Mouse (Mus musculus) spleen, postnatal 4 days (tissue): ENCODE measurements around the gene 1700025F22Rik.
"Not testable (repeated sequence)": the region's sequence is repeated elsewhere in the genome, so short reads cannot be mapped to it uniquely, and the experiment has no call there.

Experiments
- DNase-seq, 2 experiments: peaks; one replicate each; pipeline ENCODE4 v3.0.0; 2022; ENCODE audit warnings: low spot score in 2 of 2

1700025F22Rik gene

DNA sequence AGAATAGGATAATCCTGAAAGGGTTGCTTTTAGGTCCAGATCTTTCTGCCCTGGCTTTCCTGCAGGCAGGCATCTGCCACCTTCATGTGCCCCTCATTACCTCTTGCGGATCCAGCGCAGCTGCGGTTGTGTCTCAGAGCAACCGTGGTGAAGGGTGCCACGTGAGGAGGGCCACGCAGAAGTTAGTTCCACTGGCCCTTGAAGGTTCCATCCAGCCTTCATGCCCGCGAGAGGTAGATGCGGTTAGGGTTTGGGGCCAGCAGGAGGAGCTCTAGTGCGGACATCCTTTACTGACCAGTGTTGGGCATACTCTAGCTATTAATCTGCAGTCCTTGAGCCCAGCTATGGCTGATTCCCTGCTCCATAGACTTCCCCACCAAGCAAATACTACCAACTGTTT is at the start of gene 1700025F22Rik:
Gene 1700025F22Rik (minus strand): TSS at position 149 of the 400 bp plus-strand sequence.
- peak; percentile 33 to 70 for DNase-seq

GRCm38 (mm10) chr19:11196546-11196945 is 31.4 kb upstream of the 1700025F22Rik start, which contains the start of gene Ms4a13:
Ms4a13 (minus strand) TSS chr19:11196737.
- DNase-seq = no peak

- no peak for DNase-seq
Observed at GRCm38 (mm10) chr19:11192552-11192951, 27.4 kb upstream of the 1700025F22Rik start.

DNA sequence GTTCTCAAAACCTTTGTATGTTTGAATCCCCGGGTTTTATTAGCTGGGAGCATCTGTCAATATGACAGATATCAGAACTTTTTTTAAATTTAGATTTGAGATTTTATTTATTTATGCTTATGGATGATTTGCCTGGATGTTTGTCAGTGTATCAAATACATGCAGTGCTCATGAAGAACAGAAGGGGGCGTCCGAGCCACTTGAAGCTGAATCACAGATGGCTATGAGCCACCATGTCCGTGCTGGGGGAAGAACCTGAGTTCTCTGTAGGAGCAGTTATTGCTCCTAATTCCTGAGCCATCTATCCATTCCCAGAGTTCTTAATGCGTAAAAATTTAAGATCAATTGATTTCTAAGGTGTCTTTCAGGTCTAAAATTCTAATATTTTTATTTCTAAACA is 19.0 kb upstream of the 1700025F22Rik start:
- peak; percentile 24 to 65 for DNase-seq

DNA sequence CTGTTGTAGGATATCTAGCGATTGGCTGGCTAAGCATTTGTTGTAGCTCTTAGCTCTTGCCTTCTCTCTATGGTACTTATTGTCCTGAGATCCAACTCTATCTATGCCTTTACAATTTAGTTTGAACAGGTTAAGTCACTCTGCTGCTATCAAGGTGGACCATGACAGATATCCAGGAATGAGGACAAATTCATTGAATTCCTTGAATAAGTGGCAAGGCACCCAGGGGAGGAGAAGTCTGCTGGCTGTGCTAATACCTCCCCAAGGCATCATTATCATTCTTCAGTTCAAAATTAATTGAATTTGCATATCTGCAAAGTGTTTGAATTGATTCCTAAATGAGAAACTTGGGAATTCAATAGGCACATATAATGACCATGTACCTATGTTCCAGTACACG is 12.3 kb upstream of the 1700025F22Rik start:
- no peak for DNase-seq

- not testable (repeated sequence) for DNase-seq
Observed at GRCm38 (mm10) chr19:11157890-11158289, 7.2 kb downstream of the 1700025F22Rik start.

GRCm38 (mm10) chr19:11135336-11135735 is 29.8 kb downstream of the 1700025F22Rik start:
- DNase-seq = no peak

DNA sequence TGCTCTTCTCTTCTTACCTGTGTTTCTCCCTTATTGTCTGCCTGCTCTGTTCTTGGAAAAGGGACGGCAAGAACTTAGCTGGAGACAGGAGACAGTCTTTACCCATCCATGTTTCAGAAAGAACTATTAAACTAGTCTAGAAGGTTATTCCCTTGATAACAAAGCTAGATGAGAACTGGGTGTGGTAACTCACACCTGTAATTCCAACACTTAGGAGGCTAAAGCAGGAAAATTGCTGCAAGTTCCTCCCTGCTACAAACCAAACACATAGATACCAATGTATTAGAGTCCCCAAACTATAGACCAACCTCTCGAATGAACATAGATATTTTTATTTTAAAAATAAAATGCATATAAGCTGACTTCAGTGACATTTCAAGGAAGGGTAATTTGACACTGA is 30.3 kb downstream of the 1700025F22Rik start:
- no peak for DNase-seq

- not testable (repeated sequence) for DNase-seq
Observed at GRCm38 (mm10) chr19:11130776-11131175, 34.3 kb downstream of the 1700025F22Rik start, which contains the start of gene 1700017D01Rik. 1700017D01Rik (minus strand) TSS chr19:11130876.

- no peak for DNase-seq
Observed at GRCm38 (mm10) chr19:11129702-11130101, 35.4 kb downstream of the 1700025F22Rik start.

DNA sequence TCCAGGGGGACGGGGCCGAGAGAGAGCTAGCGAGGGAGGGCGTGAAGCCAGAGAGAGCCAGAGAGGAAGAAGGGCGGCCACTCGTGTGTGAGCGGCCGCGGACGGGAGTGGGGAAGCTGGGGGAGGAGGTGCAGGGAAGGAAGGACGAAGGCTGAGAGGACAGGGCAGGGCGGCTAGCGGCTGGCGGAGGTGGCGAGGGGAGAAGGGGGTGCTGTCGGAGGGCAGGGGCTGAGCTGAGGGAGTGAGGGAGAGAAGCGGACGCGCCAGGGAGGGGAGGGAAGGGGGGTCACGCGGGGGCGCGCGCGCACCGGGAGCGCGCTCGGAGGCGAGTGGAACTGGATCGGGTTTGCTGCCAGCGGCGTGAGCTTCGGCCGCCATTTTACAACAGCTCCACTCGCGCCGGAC is 44.1 kb downstream of the 1700025F22Rik start:
- not testable (repeated sequence) for DNase-seq

GRCm38 (mm10) chr19:11119338-11119737 is 45.8 kb downstream of the 1700025F22Rik start:
- DNase-seq = no peak

DNA sequence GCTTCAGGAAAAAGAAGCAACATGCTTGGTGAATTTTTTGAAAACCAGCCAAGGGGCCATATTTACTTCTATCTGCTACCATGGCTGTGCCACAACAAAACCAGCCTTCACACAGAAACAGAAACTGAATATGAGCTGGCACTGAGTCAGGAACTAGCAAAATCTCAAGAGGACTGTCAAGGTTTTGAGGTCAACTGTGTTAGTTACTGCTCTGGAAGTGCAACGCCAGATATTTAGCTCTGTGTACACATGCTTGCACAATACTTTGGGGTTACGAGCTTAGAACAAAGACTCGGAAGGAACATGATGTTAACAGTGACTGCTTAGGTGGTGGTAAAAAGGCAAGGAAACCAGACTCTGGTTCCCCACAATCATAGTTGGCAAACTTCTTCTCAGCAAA is 57.4 kb downstream of the 1700025F22Rik start:
- no peak for DNase-seq

GRCm38 (mm10) chr19:11101880-11102279 is 63.2 kb downstream of the 1700025F22Rik start:
- no peak for DNase-seq

- DNase-seq = no peak
Observed at GRCm38 (mm10) chr19:11098401-11098800, 66.7 kb downstream of the 1700025F22Rik start.

DNA sequence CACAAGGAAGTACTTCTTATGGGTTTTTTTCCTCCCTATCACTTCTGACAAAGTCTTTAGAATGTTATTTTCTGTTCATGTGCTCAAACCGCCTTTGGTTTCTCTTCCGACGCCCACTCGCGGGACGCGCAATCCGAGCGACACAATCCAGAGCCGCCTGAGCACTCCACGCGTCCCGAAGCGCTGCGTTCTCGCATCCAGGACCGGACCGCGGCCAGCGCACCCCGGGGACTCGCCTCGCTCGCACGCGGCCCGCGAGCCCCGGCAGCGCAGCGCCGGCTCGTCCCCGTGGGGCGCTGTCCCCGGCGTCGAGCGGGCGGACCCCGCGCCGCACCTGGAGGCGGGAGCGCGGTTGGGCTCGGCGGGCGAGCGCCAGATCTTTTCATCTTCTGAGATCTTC is 73.0 kb downstream of the 1700025F22Rik start:
- not testable (repeated sequence) for DNase-seq
